Mouse (Mus musculus) urinary bladder, adult 18-20 months (tissue): Measurements from ENCODE around the gene Ndufb5.
"Not testable (repeated sequence)": the region's sequence is repeated elsewhere in the genome, so short reads cannot be mapped to it uniquely, and the experiment has no call there.

Source experiments
- DNase-seq, 2 experiments: peaks; one replicate each; pipeline ENCODE4 v3.0.0; 2022; ENCODE audit warnings: low spot score in 2 of 2, mixed read lengths in 2 of 2

Gene Ndufb5

DNA sequence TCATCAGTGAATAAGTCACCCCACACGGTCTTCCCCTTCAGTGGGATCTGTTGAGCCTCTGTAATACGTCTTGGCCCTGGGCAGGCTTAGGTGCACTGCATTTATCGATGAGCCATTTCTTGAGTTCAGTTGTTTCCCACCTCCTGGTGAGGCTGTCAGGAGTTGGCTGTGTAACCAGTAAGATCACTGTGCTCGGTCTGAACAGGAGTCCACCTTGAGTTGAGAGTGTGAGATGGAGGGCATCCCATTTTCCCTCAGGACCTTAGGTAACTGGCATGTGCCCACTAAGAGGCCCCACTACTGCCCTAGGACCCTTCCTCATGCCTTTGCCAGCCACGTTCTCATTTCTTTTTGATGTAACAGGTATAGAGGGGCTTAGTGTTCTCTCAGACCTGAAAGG is 10.8 kb upstream of the Ndufb5 start:
- no peak for DNase-seq

DNA sequence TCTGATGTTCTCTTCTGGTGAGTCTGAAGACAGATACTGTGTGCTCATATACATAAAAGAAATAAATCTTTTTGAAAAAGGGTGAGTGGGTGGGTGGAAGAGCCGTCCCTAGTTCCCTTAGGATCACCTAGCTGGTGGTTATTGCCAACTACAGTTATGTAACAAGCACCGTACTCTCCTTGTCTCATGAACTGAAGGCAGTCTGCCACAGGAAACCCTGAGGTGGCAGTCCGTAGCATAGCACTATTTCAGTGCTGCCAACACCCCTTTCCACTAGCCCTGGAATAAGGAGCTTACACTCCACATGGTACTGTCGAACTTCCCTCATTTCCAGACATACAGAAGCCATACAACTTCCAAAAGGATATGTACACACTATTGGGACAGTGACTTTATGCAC is 8.9 kb upstream of the Ndufb5 start:
- no peak for DNase-seq

DNA sequence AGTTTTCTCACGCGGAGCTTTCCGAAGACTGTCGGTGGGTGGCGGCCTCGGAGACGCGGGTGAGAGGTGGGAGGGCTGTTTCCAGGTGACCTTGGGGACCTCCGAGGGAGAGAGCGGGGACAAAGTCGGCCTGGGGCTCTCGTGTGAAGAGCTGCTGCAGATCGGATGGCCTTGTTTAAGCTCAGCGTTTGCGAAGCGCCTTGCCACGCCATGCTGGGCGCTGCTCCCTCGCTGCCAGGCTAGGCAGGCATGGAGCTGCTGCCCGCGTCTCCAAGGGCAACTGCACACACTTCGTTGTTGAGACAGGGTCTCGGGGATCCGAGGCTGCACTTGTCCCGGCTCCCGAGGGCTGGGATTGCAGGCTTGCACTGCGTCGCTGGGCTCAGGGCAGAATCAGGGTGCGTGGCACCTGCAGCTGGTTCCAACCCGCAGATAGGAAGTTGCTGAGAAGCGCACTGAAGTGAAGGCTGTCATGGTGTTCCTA is 424 bp downstream of the Ndufb5 start, which contains the start of gene Mrpl47:
Mrpl47 (minus strand) TSS at position 434 of the 484 bp plus-strand sequence.
- DNase-seq, result peak in 1 of 2 experiments; percentile 6

DNA sequence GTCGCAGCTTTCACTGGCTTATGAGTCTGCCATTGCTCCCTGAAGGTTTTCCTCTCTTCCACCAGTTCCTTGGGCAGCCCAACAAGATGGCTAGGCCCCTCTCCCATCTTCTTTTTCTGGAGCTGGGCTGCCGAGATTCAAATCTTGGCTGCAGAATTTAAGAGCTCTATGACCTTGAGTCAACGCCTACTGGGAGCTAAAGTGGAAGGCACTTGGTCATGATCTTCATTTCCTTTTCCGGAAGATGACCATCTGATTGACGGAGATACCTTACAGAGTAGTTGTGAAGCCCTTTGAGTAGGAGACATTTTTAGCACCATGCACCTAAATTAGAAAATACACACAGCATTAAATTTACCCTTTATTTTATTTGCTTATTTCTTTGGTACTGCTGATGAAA is 1.8 kb downstream of the Ndufb5 start:
- DNase-seq, result no peak

DNA sequence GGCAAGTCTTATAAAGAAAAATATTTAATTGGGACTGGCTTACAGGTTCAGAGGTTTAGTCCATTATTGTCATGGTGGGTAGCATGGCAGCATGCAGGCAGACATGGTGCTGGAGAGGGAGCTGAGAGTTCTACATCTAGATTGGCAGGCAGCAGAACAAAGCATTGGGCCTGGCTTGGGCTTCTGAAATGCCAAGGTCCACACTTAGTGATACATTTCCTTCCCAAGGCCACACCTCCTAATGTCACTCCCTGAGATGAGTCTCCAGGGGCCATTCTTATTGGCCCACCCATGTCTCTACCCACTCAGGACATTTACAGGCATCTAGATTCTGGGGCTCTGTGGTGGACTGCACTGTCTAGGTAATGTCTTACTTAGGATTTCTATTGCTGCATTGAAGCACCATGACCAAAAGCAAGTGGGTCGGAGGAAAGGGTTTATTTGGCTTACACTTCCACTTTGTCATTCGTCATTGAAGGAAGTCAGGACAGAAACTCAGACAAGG is 5.5 kb downstream of the Ndufb5 start:
- DNase-seq, result no peak

DNA sequence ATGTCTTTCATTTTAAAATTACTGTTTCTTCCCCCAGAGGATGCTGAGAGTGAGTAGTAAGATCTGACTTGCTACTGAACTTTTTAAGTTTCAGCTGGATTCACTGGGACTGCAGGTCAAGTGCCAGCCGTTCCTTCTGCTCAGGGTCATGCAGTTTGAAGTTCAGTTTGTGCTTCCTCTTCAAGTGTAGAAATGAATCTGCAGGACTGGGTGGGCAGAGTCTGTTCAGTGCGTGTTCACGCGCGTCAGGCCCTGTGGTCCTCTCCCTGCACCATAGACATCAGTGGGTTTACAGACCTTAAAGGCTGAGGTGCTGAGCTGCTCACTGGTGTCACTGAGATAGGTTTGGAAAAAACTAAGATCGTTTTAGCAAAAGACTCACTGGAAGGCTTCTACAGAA is 8.2 kb downstream of the Ndufb5 start:
- no peak for DNase-seq

DNA sequence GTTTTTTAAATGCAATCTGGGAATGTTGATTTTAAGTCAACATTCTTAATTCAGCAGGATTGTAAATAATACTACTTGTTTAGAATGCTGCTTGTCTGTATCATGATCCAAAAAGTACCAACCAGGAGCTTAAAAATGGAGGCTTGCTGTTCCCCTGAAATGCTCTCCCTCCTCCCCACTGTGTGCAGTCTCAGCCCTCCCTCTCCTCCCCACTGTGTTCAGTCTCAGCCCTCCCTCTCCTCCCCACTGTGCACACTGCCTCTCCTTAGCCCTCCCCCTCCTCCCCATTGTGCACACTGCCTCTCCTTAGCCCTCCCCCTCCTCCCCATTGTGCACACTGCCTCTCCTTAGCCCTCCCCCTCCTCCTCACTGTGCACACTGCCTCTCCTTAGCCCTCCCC is 8.6 kb downstream of the Ndufb5 start:
- not testable (repeated sequence) for DNase-seq

DNA sequence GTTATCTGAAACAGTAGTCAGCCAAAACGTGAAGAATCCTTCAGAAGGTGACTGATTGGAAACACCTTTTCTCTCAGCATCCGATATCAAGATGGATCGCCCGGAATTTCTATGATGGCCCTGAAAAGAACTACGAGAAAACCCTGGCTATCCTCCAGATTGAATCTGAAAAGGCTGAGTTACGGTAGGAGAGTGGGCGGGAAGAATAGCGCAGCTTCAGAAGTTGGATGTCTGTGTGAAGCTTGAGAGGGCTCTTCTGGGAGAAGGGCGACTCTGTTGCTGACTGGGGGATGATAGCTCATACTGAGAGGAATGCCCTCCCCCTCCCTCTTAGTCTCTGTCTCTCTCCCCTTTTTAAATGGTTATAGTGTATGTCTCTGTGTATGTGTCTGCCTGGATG is 11.6 kb downstream of the Ndufb5 start:
- no peak for DNase-seq

DNA sequence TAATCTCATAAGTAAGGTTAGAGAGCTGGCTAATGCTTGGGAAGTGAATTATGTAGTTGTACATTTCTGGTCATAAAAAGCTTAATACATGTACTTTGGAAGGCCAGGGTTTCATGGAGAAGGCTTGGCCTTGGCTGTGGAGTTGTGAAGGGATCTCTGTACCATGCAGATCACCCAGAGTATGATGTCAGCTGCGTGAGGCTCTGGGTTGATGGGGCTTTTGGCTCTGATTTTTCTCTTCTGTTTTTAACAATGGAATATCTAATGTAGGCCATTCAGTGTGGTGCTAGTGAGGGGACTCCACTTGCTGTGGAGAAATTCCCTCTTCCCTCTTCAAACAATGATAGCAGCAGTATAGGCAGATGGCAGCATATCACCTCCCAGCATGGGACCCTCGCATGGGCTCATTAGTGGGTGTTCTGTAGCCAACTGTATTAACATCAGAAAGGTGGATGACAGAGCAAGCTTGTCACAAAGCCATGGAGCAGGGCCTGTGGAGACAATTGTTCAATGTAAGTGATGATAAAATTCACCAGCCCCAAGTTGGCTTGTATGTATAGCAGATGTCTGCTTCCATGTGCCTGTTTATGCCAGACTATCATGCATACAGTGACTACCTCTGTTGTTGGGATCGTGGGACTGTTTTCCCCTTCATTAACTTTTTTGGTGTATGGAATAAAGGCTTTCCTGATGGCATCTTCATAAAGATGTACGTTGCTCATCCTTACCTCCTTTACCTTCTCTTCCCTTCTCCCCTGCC is 13.2 kb downstream of the Ndufb5 start:
- no peak for DNase-seq

DNA sequence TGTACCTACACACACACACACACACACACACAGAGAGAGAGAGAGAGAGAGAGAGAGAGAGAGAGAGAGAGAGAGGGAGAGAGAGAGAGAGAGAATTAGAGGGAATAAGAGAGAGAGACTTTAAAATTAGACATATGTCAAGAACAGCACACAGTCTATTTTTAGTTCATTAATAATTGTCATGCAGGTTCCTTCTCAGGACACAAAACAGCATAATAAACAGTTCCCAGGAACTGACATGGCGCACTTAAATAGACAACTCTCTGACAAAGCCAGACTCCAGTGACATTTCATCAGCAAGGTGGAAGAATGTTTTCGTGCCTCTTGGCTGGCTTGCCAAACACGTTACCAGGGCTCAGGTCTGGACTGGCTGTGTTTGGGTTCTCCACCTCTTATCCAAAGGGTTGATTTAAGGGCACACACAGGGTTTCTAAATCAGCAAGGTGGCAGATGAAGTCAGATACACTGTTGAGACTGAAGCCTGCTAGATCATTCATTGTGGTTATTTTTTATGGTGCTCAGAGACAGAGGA is 17.7 kb downstream of the Ndufb5 start:
- no peak for DNase-seq

DNA sequence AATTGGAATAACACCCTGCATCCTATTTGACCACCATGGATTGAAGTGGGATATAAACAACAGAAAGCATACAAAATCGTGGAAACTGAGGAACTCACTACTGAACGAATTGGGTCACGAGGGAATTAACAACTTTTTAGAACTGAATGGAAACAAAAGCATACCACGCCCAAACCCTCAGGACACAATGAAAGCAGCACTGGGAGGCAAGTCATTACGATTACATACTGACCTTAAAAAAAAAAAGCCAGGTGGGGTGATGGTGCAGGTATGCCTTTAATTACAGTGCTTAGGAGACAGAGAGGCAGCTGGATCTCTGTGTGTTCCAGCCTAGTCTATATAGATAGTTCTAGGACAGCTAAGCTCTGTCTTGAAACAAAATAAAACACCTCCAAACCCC is 22.4 kb downstream of the Ndufb5 start:
- no peak for DNase-seq

DNA sequence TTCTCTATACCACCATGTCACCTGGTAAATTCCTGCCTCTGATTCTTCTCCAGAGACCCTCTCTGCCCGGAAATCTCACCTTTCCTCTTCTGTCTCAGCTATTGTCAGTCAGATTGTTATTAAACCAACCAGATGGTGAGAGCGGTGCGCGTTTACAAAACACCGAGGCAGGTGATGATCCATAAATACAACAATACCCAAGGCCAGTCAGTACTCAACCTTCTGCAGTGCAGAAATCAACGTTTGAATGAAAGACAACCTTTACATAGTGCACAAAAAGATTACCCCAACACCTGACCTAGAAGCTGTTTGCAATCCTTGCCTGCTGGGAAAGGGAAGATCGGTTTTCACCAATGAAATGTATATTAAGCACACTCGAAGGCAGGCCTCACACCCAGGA is 26.2 kb downstream of the Ndufb5 start:
- no peak for DNase-seq

DNA sequence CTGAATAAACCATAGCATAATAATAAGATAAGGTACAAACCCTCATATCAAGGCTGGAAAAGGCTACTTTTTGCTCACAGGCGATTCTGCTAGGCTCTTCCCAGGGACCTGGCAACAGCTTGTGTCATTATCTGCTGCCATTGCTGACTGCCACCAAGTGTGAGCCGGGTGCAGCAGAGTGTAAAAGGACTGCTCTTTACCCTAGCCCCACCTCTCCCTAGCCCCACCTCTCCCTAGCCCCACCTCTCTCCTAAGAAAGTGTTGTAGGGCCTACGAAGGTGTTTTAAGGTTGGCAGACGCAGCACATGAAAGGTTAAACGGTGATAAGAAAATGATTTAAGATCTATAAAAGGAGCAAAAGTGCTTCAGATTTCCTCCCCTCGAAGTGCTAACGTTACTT is 27.1 kb downstream of the Ndufb5 start:
- DNase-seq, result no peak

DNA sequence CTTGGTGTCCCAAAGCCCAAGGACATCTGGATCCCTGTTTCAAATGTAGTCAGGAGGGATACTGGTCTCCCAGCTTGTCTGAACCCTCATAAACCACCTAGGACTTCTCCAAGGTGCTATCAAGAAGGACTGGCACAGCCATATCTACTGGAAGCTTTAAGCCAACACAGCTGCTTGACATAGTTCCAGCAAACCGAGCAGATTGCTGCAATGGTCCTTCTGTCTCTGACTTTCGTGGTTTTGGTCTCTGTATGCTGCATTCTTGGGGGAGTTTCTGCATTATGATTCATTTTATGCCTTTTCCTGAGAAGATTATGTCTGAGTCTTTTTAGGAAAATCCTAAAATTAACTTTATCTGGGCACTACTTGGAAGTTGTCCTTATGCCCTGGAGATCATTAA is 34.0 kb downstream of the Ndufb5 start:
- DNase-seq, result no peak
